Mouse (Mus musculus): Measurements from ENCODE around the gene 1700028J19Rik. TPM values are rescaled to one million over a fixed set of nuclear protein-coding genes. Genes with fewer than 3 reads are reported as not detected.
"Not testable (repeated sequence)": the region's sequence is repeated elsewhere in the genome, so short reads cannot be mapped to it uniquely, and the experiment has no call there.

The 1700028J19Rik gene
- polyA plus RNA-seq, 1 experiment, result 1.1 TPM

- TF ChIP-seq CTCF (IDR thresholded peaks at IDR 0.05; ENCODE audit: borderline replicate concordance, insufficient read depth, low read length) (no peak), POLR2A (IDR thresholded peaks at IDR 0.05; ENCODE audit: low read depth, low read length) (0 out of 2 replicates have a peak, but pooled peaks have one; percentile 6)
- Histone ChIP-seq H3K4me1 (ENCODE audit: control insufficient read depth, insufficient read depth, low read length) (no peaks in the 10 kb centered on the region), H3K4me3 (ENCODE audit: insufficient read depth, low read length) (no peak overlapping the region), H3K27ac (ENCODE audit: insufficient read depth, low read length) (no peak overlapping the region)
These were observed 8.4 kb upstream of the 1700028J19Rik start for GRCm38 (mm10) chr7:44254930-44255329.

GRCm38 (mm10) chr7:44253023-44253616 lies 6.6 kb upstream of the 1700028J19Rik start:
- Histone ChIP-seq H3K4me1 (ENCODE audit: control insufficient read depth, insufficient read depth, low read length) (no peaks in the 10 kb centered on the region), H3K27ac (ENCODE audit: insufficient read depth, low read length) (no peak overlapping the region), H3K4me3 (ENCODE audit: insufficient read depth, low read length) (no peak overlapping the region)
- TF ChIP-seq CTCF (IDR thresholded peaks at IDR 0.05; ENCODE audit: borderline replicate concordance, insufficient read depth, low read length) (no peak), POLR2A (IDR thresholded peaks at IDR 0.05; ENCODE audit: low read depth, low read length) (no peak)

GRCm38 (mm10) chr7:44250732-44251275 lies 4.3 kb upstream of the 1700028J19Rik start:
- H3K4me3 ChIP-seq (ENCODE audit: insufficient read depth, low read length); H3K4me1 ChIP-seq (ENCODE audit: control insufficient read depth, insufficient read depth, low read length); H3K27ac ChIP-seq (ENCODE audit: insufficient read depth, low read length): not testable (repeated sequence)

DNA sequence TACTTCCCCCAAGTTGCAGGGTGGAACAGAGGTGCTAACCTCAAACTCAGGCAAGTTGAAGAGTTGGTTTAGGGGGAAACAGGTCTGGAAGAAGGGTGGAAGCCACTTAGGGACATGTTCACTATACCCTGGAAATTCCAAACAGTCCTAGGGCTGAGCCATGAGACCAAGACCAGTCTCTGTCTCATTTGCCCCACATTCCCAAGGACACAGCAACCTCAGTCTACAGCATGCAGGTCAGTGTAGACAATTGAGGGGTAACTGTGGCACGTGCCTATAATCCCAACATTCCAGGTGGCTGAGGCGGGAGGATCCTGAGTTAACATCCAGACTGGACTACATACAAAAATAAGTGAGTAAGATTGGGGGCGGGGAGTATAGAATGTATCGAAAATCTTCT lies 2.8 kb upstream of the 1700028J19Rik start:
- Histone ChIP-seq H3K4me1 (ENCODE audit: control insufficient read depth, insufficient read depth, low read length) (no peaks in the 10 kb centered on the region), H3K27ac (ENCODE audit: insufficient read depth, low read length) (no peak overlapping the region), H3K4me3 (ENCODE audit: insufficient read depth, low read length) (no peak overlapping the region)
- TF ChIP-seq POLR2A (IDR thresholded peaks at IDR 0.05; ENCODE audit: low read depth, low read length) (no peak), CTCF (IDR thresholded peaks at IDR 0.05; ENCODE audit: borderline replicate concordance, insufficient read depth, low read length) (no peak)

DNA sequence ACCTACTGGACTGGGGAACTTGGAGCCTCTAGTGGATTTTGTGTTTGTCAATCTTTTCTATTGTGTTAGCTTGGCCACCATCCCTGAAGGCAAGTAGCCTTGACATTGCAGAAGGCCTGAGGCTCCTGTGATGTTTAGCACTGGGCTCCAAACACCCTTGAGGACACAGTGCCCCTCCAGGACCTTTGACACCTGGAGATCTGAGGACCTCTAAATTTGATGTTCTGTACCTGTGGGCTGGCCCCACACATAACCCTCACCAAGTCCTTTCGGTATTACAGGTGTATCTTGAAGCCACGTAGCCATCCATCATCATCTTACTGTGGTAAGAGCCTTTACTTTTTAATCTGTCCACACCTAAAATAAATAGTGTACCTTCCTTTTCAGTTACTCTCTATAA lies 1.5 kb upstream of the 1700028J19Rik start:
- no peak overlapping the region for H3K27ac ChIP-seq (ENCODE audit: insufficient read depth, low read length)
- H3K4me3 ChIP-seq (ENCODE audit: insufficient read depth, low read length), result peak overlapping the region; percentile 89
- no peak for TF ChIP-seq CTCF (IDR thresholded peaks at IDR 0.05; ENCODE audit: borderline replicate concordance, insufficient read depth, low read length)
- H3K4me1 ChIP-seq (ENCODE audit: control insufficient read depth, insufficient read depth, low read length), result no peaks in the 10 kb centered on the region

DNA sequence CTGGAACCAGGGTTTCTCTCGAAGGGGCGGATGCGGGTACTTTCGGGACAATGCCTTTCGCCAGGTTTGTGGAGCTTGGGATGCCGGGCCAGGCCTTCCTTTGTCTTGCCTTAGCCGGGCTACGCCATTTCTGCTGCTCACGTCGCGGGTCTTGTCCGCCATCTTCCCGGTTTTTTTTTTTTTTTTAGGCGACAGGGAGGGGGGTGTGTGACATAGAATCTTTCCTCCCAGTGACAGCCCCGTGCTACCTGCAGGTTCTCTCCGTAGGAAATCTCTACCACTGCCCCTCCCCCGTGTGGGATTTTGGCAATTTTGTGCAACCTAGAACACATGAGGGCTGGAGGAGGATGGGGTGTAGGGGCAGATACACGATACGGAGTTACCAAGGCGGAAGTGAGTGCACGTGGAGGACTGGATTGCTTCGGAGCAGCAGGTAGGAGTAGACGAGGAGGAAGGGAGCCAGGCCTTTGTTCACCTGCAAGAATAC lies 532 bp upstream of the 1700028J19Rik start:
- peak overlapping the region; percentile 39; the same call in 1 of the 2 replicates for H3K27ac ChIP-seq (ENCODE audit: insufficient read depth, low read length)
- no peak for TF ChIP-seq CTCF (IDR thresholded peaks at IDR 0.05; ENCODE audit: borderline replicate concordance, insufficient read depth, low read length)
- no peak for TF ChIP-seq POLR2A (IDR thresholded peaks at IDR 0.05; ENCODE audit: low read depth, low read length)
- peak overlapping the region; percentile 89 for H3K4me3 ChIP-seq (ENCODE audit: insufficient read depth, low read length)
- no peaks in the 10 kb centered on the region for H3K4me1 ChIP-seq (ENCODE audit: control insufficient read depth, insufficient read depth, low read length)

DNA sequence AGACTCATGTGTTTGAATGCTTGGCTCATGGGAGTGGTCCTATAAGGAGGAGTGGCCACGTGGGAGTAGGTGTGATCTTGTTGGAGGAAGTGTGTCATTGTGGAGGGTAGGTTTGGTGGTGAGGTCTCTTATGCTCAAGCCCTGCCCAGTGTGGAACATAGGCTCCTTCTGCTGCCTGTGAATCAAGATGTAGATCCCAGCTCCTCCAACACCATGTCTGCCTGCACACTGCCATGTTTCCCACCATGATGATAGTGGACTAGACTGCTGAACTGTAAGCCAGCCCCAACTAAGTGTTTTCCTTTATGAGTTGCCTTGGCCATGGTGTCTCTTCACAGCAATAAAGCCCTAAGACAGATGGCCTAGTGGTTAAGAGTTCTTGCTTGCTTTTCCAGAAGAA lies 2.4 kb downstream of the 1700028J19Rik start:
- H3K27ac ChIP-seq (ENCODE audit: insufficient read depth, low read length), result no peak overlapping the region
- H3K4me3 ChIP-seq (ENCODE audit: insufficient read depth, low read length), result no peak overlapping the region
- no peaks in the 10 kb centered on the region for H3K4me1 ChIP-seq (ENCODE audit: control insufficient read depth, insufficient read depth, low read length)
- peak; percentile 52 for TF ChIP-seq POLR2A (IDR thresholded peaks at IDR 0.05; ENCODE audit: low read depth, low read length)
- no peak for TF ChIP-seq CTCF (IDR thresholded peaks at IDR 0.05; ENCODE audit: borderline replicate concordance, insufficient read depth, low read length)

DNA sequence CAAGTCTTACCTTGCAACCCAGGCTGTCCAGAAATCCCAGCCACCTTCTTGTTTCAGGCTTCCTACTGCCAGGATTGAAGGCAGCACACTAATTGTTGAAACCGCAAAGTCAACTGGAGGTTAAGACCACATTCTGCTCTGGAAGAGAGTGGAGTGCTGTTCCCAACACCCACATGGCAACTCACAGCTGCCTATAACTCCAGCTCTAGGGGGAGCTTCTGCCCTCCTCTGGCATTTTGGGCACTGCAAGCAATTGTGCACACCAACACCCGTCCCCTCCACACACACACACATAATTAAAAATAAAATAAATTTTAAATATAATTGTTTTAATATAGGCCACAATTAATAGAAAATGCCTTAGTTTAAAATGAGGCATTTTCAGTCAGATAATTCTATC lies 5.3 kb downstream of the 1700028J19Rik start:
- H3K27ac ChIP-seq (ENCODE audit: insufficient read depth, low read length), result no peak overlapping the region
- no peaks in the 10 kb centered on the region for H3K4me1 ChIP-seq (ENCODE audit: control insufficient read depth, insufficient read depth, low read length)
- TF ChIP-seq POLR2A (IDR thresholded peaks at IDR 0.05; ENCODE audit: low read depth, low read length), result no peak
- TF ChIP-seq CTCF (IDR thresholded peaks at IDR 0.05; ENCODE audit: borderline replicate concordance, insufficient read depth, low read length), result no peak
- no peak overlapping the region for H3K4me3 ChIP-seq (ENCODE audit: insufficient read depth, low read length)

DNA sequence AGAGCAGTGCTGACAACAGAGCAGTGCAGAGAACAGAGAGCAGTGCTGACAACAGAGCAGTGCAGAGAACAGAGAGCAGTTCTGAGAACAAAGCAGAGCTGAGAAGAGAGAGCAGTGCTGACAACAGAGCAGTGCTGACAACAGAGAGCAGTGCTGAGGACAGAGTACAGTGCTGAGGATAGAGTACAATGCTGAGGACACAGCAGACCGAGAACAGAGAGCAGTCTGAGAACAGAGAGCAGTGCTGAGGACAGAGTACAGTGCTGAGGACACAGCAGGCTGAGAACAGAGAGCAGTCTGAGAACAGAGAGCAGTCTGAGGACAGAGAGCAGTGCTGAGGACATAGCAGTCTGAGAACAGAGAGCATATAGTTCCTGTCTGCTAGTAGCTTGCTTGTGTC lies 5.8 kb downstream of the 1700028J19Rik start:
- TF ChIP-seq POLR2A (IDR thresholded peaks at IDR 0.05; ENCODE audit: low read depth, low read length) (no peak), CTCF (IDR thresholded peaks at IDR 0.05; ENCODE audit: borderline replicate concordance, insufficient read depth, low read length) (no peak)
- no peak overlapping the region for H3K4me3 ChIP-seq (ENCODE audit: insufficient read depth, low read length)
- no peaks in the 10 kb centered on the region for H3K4me1 ChIP-seq (ENCODE audit: control insufficient read depth, insufficient read depth, low read length)
- no peak overlapping the region for H3K27ac ChIP-seq (ENCODE audit: insufficient read depth, low read length)

GRCm38 (mm10) chr7:44239913-44240312 lies 6.6 kb downstream of the 1700028J19Rik start:
- Histone ChIP-seq H3K27ac (ENCODE audit: insufficient read depth, low read length) (no peak overlapping the region), H3K4me3 (ENCODE audit: insufficient read depth, low read length) (no peak overlapping the region), H3K4me1 (ENCODE audit: control insufficient read depth, insufficient read depth, low read length) (no peaks in the 10 kb centered on the region)
- TF ChIP-seq CTCF (IDR thresholded peaks at IDR 0.05; ENCODE audit: borderline replicate concordance, insufficient read depth, low read length) (no peak), POLR2A (IDR thresholded peaks at IDR 0.05; ENCODE audit: low read depth, low read length) (no peak)

Measured in embryonic fibroblast, embryonic 13.5 days (primary cell).